In genomic region chr4:123969458-123969857, GRCm38 (mm10) we compare ENCODE assay signal across 23 mouse cellular contexts. TPM values are rescaled to one million over a fixed set of nuclear protein-coding genes. Genes with fewer than 3 reads are reported as not detected.
"Had no signal": no experiment of that assay in that cellular context is flagged by ENCODE, and none has a peak within 500 bp of the region (broad histone marks: within the 10 kb centered on the region; RNA-seq: fewer than 3 reads in every experiment).

No protein-coding gene starts in this region.

- H3K36me3 ChIP-seq: midbrain, embryonic 10.5 days; midbrain, embryonic 12.5 days; neural tube, embryonic 13.5 days; neural tube, embryonic 15.5 days had no signal

- H3K4me2 ChIP-seq: lung, embryonic 14.5 days; midbrain, embryonic 12.5 days; neural tube, embryonic 13.5 days; neural tube, embryonic 15.5 days had no signal

- DNase-seq: lung, embryonic 14.5 days; lung, postnatal 10 days; lung, postnatal 4 days; midbrain, embryonic 14.5 days; retina, postnatal 1 day; right cerebral cortex, adult 18-20 months; right cerebral cortex, postnatal 25 days; right cerebral cortex, postnatal 4 days; spleen, adult 18-20 months; thymus, adult 18-20 months; thymus, postnatal 14 days; thymus, postnatal 36 days had no signal

- H3K9ac ChIP-seq: lung, embryonic 14.5 days; midbrain, embryonic 12.5 days; neural tube, embryonic 13.5 days; neural tube, embryonic 15.5 days had no signal

- ATAC-seq: midbrain, embryonic 16.5 days had no signal

- H3K9me3 ChIP-seq: midbrain, embryonic 12.5 days; neural tube, embryonic 13.5 days; neural tube, embryonic 15.5 days had no signal

- H3K27ac ChIP-seq: midbrain, embryonic 10.5 days; midbrain, embryonic 12.5 days; neural tube, embryonic 13.5 days; neural tube, embryonic 15.5 days had no signal

- H3K4me3 ChIP-seq: midbrain, embryonic 10.5 days; midbrain, embryonic 12.5 days; myocyte; neural tube, embryonic 13.5 days; neural tube, embryonic 15.5 days had no signal

RNA-seq across cellular contexts. Expression of gene 4930535I16Rik, which starts 51.6 kb away (rescaled TPM):
- polyA plus RNA-seq: lung, embryonic 14.5 days; lung, embryonic 16.5 days; midbrain, embryonic 10.5 days; midbrain, embryonic 12.5 days; midbrain, embryonic 14.5 days; midbrain, embryonic 16.5 days; myocyte; neural tube, embryonic 11.5 days; neural tube, embryonic 13.5 days; neural tube, embryonic 15.5 days; stomach, embryonic 14.5 days; stomach, embryonic 16.5 days; thymus, postnatal 0 days had no signal
